Mouse (Mus musculus) forebrain, embryonic 14.5 days (tissue): ENCODE results near the gene Fam187b. TPM values are rescaled to one million over a fixed set of nuclear protein-coding genes. Genes with fewer than 3 reads are reported as not detected.
"Not testable (repeated sequence)": the region's sequence is repeated elsewhere in the genome, so short reads cannot be mapped to it uniquely, and the experiment has no call there.

Experiments used
- ATAC-seq: fragments of 200-750 bp; cut with Nextera tagmentation; 2 replicates; pipeline ENCODE4 v1.8.0; 2017; ENCODE audit warnings: mild to moderate bottlenecking, moderate library complexity
- DNase-seq: peaks from one replicate; pipeline ENCODE4 v3.0.0-alpha.2; 2015; ENCODE audit warnings: low spot score
- H3K27ac ChIP-seq: fragments of 300-500 bp; sonication (generic); 2 replicates; pipeline ENCODE4 v1.5.1; 2014; ENCODE audit warnings: low read depth, mild to moderate bottlenecking, control low read depth, low read length, moderate library complexity
- H3K27me3 ChIP-seq: fragments of 300-500 bp; sonication (generic); replicated peaks from 2 replicates; pipeline ENCODE4 v1.6.1; 2014; ENCODE audit warnings: low read length, control low read depth, mixed read lengths; ENCODE audit not compliant: control insufficient read depth, insufficient read depth
- H3K36me3 ChIP-seq: fragments of 300-500 bp; sonication (generic); 2 replicates; pipeline ENCODE4 v1.6.1; 2014; ENCODE audit warnings: low read length, control low read depth; ENCODE audit not compliant: control insufficient read depth, insufficient read depth
- H3K4me1 ChIP-seq: fragments of 300-500 bp; sonication (generic); 2 replicates; pipeline ENCODE4 v1.6.1; 2014; ENCODE audit warnings: antibody characterized with exemption, low read length, control low read depth; ENCODE audit not compliant: control insufficient read depth, insufficient read depth
- H3K4me2 ChIP-seq: fragments of 300-500 bp; sonication (generic); 2 replicates; pipeline ENCODE4 v1.6.1; 2014; ENCODE audit warnings: mild to moderate bottlenecking, control low read depth, low read length
- H3K4me3 ChIP-seq: fragments of 300-500 bp; sonication (generic); 2 replicates; pipeline ENCODE4 v1.5.1; 2014; ENCODE audit warnings: low read depth, low read length, control low read depth
- H3K9ac ChIP-seq: fragments of 300-500 bp; sonication (generic); 2 replicates; pipeline ENCODE4 v1.6.1; 2014; ENCODE audit warnings: mild to moderate bottlenecking, low read length, control low read depth, moderate library complexity
- H3K9me3 ChIP-seq: fragments of 300-500 bp; sonication (generic); replicated peaks from 2 replicates; pipeline ENCODE4 v1.6.1; 2016; ENCODE audit warnings: low read length, control low read depth, mixed read lengths; ENCODE audit not compliant: control insufficient read depth
- WGBS: fragments of 180-500 bp; shearing (Covaris S2); extraction: QIAGEN DNeasy Blood & Tissue Kit; methylation state at CpG from one replicate; pipeline ENCODE4 v1.1.7; 2014; 5-methylcytosine and 5-hydroxymethylcytosine counted together
- polyA plus RNA-seq: library from polyadenylated mRNA; unstranded; fragments of >200 nt; fragmentation: Nextera tagmentation; extraction: Ambion mirVana; gene quantifications from 2 replicates; pipeline ENCODE4 v1.2.1, GENCODE M21; 2014

Gene Fam187b
- polyA plus RNA-seq, 1 experiment from 2014 or later = 0.20 TPM

GRCm38 (mm10) chr7:30945466-30945865 is 28.1 kb upstream of the Fam187b start:
- peaks cover 33% of the 10 kb centered on the region for H3K36me3 ChIP-seq
- H3K27me3 ChIP-seq, H3K4me3 ChIP-seq, DNase-seq, H3K9ac ChIP-seq, H3K27ac ChIP-seq, H3K9me3 ChIP-seq, ATAC-seq, H3K4me1 ChIP-seq, H3K4me2 ChIP-seq: not testable (repeated sequence)
- WGBS = 95% methylated on average over 7 of the region's 7 CpGs

- Histone ChIP-seq H3K27me3 (no peaks in the 10 kb centered on the region), H3K4me2 (no peak overlapping the region), H3K4me3 (no peak overlapping the region), H3K4me1 (no peaks in the 10 kb centered on the region), H3K27ac (no peak overlapping the region), H3K9ac (no peak overlapping the region), H3K9me3 (no peaks in the 10 kb centered on the region), H3K36me3 (peaks cover 36% of the 10 kb centered on the region)
- DNase-seq (no peak), ATAC-seq (no peak)
- 93% methylated on average over 7 of the region's 7 CpGs for WGBS
Measured at GRCm38 (mm10) chr7:30945876-30946275, 27.7 kb upstream of the Fam187b start.

- H3K27ac ChIP-seq, H3K9ac ChIP-seq, H3K4me1 ChIP-seq, ATAC-seq, H3K4me2 ChIP-seq, H3K9me3 ChIP-seq, DNase-seq, H3K27me3 ChIP-seq, H3K4me3 ChIP-seq: not testable (repeated sequence)
- 94% methylated on average over 3 of the region's 3 CpGs for WGBS
- H3K36me3 ChIP-seq = peaks cover 74% of the 10 kb centered on the region
Measured at GRCm38 (mm10) chr7:30949902-30950301, 23.7 kb upstream of the Fam187b start.

- Histone ChIP-seq H3K9me3 (no peaks in the 10 kb centered on the region), H3K27me3 (no peaks in the 10 kb centered on the region), H3K4me2 (no peak overlapping the region), H3K4me1 (peaks cover 8% of the 10 kb centered on the region), H3K36me3 (peaks cover 61% of the 10 kb centered on the region), H3K4me3 (no peak overlapping the region), H3K27ac (no peak overlapping the region), H3K9ac (no peak overlapping the region)
- ATAC-seq (no peak), DNase-seq (no peak)
- 93% methylated on average over 16 of the region's 16 CpGs for WGBS
Measured at GRCm38 (mm10) chr7:30952441-30953265, 20.9 kb upstream of the Fam187b start.

- Histone ChIP-seq H3K36me3 (peaks cover 61% of the 10 kb centered on the region), H3K27me3 (no peaks in the 10 kb centered on the region), H3K4me2 (no peak overlapping the region), H3K4me3 (no peak overlapping the region), H3K27ac (no peak overlapping the region), H3K9ac (no peak overlapping the region), H3K4me1 (peaks cover 14% of the 10 kb centered on the region), H3K9me3 (no peaks in the 10 kb centered on the region)
- DNase-seq (no peak), ATAC-seq (no peak)
- WGBS = 84% methylated on average over 6 of the region's 6 CpGs
Measured at GRCm38 (mm10) chr7:30953459-30953858, 20.1 kb upstream of the Fam187b start.

- Histone ChIP-seq H3K4me3 (no peak overlapping the region), H3K27ac (no peak overlapping the region), H3K4me2 (no peak overlapping the region), H3K4me1 (peaks cover 14% of the 10 kb centered on the region), H3K36me3 (peaks cover 59% of the 10 kb centered on the region), H3K9ac (no peak overlapping the region), H3K9me3 (no peaks in the 10 kb centered on the region), H3K27me3 (no peaks in the 10 kb centered on the region)
- no peak for ATAC-seq
- WGBS = 84% methylated on average over 3 of the region's 3 CpGs
- no peak for DNase-seq
Measured at GRCm38 (mm10) chr7:30954036-30954435, 19.6 kb upstream of the Fam187b start.

- Histone ChIP-seq H3K9me3 (no peaks in the 10 kb centered on the region), H3K27ac (no peak overlapping the region), H3K4me2 (peak overlapping the region; percentile 80), H3K4me3 (peak overlapping the region; percentile 92), H3K27me3 (no peaks in the 10 kb centered on the region), H3K4me1 (peaks cover 14% of the 10 kb centered on the region), H3K9ac (peak overlapping the region; percentile 94; the same call in 1 of the 2 replicates), H3K36me3 (peaks cover 58% of the 10 kb centered on the region)
- WGBS = 87% methylated on average over 12 of the region's 12 CpGs
- no peak for ATAC-seq
- no peak for DNase-seq
Measured at GRCm38 (mm10) chr7:30954971-30955520, 18.5 kb upstream of the Fam187b start.

- peak overlapping the region; percentile 80 for H3K4me2 ChIP-seq
- under 1% methylated on average over 63 of the region's 64 CpGs for WGBS
- no peaks in the 10 kb centered on the region for H3K9me3 ChIP-seq
- H3K4me3 ChIP-seq = peak overlapping the region; percentile 92
- H3K27ac ChIP-seq = peak overlapping the region; percentile 98
- no peaks in the 10 kb centered on the region for H3K27me3 ChIP-seq
- H3K9ac ChIP-seq = peak overlapping the region; percentile 94
- peaks cover 14% of the 10 kb centered on the region for H3K4me1 ChIP-seq
- peaks cover 52% of the 10 kb centered on the region for H3K36me3 ChIP-seq
- ATAC-seq (peak; percentile 68), DNase-seq (peak; percentile 81)
Measured at GRCm38 (mm10) chr7:30955584-30956356, 17.8 kb upstream of the Fam187b start.
